Mouse (Mus musculus) megakaryocyte progenitor cell, adult 5-6 weeks (primary cell): ENCODE data around the gene Ly6g6c. TPM values are rescaled to one million over a fixed set of nuclear protein-coding genes. Genes with fewer than 3 reads are reported as not detected.
A peak's percentile ranks its signal among the peaks of the same experiment; 100 is the strongest.

Experiments
- ATAC-seq: replicated peaks from 2 replicates; pipeline ENCODE4 v1.8.0; 2016; ENCODE audit warnings: mild to moderate bottlenecking, moderate TSS enrichment, inconsistent platforms; ENCODE audit not compliant: poor library complexity
- total RNA-seq, 2 experiments: library from RNA; stranded (forward) in 1 of 2; stranded (reverse) in 1 of 2; fragments of 157-497, 149-512 nt in 1 of 2; fragments of 200-1000 nt in 1 of 2; gene quantifications; 2 replicates each; pipeline versions ENCODE4 v1.2.3 to v1.2.4; 2015 to 2017

The Ly6g6c gene
- not detected in 2 replicates for total RNA-seq (2015)
- total RNA-seq (2017), result not detected in 2 replicates

GRCm38 (mm10) chr17:35064951-35065947 lies at the start of gene Ly6g6c:
Gene Ly6g6c, plus strand, starts transcription at chr17:35065388.
- ATAC-seq, result peak; percentile 45

- peak; percentile 49 for ATAC-seq
Observed at GRCm38 (mm10) chr17:35016376-35016775, 48.8 kb upstream of the Ly6g6c start, which contains the start of gene Vwa7. Gene Vwa7, plus strand, starts transcription at chr17:35016579.

GRCm38 (mm10) chr17:35016791-35017705 lies 48.1 kb upstream of the Ly6g6c start:
- no peak for ATAC-seq

- ATAC-seq, result no peak
Observed at GRCm38 (mm10) chr17:35017706-35018030, 47.5 kb upstream of the Ly6g6c start.

- no peak for ATAC-seq
Observed at GRCm38 (mm10) chr17:35018171-35018570, 47.0 kb upstream of the Ly6g6c start.

DNA sequence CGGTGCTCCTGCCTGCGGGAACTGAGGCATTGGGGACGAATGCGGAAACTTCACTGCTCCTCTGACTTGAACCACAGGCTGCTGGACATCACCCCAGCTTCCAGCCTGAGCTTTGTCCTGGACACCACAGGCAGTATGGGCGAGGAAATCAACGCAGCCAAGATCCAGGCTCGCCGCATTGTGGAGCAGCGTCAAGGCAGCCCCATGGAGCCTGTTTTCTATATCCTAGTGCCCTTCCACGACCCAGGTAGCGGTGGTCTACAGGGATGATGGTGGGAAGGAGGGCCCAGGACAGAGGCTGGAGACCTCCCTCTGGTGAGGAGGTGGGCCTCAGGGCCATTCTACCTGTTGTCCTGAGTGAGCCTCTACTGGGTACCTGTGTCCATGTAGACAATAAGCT lies 45.3 kb upstream of the Ly6g6c start:
- no peak for ATAC-seq

- ATAC-seq, result no peak
Observed at GRCm38 (mm10) chr17:35020551-35020950, 44.6 kb upstream of the Ly6g6c start.

GRCm38 (mm10) chr17:35021163-35021808 lies 43.9 kb upstream of the Ly6g6c start:
- ATAC-seq, result peak; percentile 64

- peak; percentile 74 for ATAC-seq
Observed at GRCm38 (mm10) chr17:35021842-35022477, 43.2 kb upstream of the Ly6g6c start.

DNA sequence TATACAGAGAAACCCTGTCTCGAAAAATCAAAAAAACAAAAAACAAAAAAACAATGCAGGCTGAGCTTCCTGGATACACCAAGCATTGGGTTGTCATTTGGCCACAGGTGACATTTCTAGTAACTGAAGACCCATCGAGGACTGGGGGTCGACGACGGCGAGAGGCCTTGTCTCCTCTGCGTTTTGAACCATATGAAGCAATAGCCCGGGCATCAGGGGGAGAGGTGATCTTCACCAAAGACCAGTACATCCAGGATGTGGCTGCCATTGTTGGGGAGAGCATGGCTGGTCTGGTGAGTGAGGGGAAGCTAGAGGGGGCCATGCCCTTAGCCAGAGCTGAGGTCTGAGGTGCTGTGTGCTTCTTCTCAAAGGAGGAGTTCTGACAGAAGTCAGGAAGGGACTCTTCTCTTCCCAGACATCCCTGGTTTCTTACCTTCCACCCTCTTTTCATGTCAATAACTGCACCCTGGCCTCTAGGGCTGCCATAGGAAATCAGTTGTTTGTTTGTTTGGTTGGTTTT lies 42.6 kb upstream of the Ly6g6c start:
- ATAC-seq, result no peak

DNA sequence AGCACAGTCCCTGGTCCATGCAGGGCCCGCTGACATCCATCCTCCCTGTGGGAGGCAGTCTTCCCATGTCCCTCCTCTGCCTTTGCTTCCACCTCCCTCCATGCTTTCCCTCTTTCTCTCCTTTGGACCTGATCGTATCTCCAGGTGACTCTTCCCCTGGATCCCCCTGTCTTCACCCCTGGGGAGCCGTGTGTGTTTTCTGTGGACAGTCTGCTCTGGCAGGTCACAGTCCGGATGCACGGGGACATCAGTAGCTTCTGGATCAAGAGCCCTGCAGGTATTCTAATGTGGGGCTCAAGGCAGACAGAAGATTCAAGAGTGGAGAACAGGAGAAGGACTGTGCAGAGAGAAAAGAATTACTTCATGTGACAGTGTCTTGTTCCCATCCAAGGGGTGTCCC lies 42.0 kb upstream of the Ly6g6c start:
- ATAC-seq, result no peak

- no peak; the same call in 1 of the 2 replicates for ATAC-seq
Observed at GRCm38 (mm10) chr17:35023756-35024155, 41.4 kb upstream of the Ly6g6c start.

GRCm38 (mm10) chr17:35024261-35024660 lies 40.9 kb upstream of the Ly6g6c start:
- ATAC-seq, result no peak

DNA sequence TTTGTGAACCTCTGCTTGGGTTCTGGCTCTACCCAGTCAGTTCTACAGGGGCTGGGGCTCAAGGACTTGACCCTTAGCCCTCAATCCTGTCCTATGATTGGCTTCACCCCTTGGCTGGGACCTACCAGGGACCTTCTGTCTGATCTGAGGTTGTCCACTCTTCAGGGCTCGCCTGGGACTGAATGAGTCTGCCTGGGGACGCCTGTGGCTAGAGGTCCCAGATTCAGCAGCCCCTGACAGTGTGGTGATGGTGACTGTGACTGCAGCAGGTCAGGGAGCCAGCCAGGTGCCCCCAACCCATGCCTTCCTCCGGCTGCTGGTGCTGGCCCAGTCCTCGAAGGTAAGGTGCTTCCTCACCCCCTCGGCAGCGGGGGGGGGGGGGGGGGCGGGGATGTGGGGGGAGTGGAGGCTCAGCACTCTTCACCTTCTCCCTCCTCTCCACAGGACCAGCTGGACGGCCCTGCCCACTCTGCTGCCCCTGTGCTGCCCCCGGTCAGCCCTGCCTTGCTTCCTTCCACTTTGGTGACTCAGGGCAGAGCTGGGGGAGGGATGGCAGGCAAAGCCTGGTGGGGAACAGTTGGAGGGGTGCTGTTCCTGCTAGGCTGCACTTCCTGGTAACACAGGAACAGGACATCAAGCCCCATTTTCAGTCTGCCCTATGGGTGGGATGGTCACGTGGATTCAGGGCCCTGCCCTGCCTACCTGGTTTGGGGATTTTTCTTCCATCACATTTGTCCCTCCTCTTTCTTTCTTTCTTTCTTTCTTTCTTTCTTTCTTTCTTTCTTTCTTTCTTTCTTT lies 40.3 kb upstream of the Ly6g6c start:
- no peak for ATAC-seq

DNA sequence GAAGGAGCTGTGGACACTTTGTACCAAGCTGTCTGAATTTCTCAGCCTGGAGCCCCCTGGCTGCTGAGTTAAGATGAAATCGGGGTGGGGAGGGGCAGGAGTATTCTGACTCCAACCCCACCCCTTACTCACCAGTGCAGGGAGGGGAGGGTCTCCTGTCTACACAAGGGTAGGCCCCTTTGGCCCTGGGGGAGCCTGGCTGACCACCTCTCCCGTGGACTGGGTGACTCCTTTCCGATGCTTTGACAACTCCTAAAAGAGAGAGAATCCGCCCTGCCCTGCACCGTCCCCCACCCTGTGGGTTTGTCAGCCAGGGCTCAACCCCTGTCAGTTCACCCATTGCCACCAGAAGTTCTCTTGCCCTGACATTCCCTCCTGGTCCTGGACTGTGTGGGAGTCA lies 39.0 kb upstream of the Ly6g6c start:
- no peak for ATAC-seq

DNA sequence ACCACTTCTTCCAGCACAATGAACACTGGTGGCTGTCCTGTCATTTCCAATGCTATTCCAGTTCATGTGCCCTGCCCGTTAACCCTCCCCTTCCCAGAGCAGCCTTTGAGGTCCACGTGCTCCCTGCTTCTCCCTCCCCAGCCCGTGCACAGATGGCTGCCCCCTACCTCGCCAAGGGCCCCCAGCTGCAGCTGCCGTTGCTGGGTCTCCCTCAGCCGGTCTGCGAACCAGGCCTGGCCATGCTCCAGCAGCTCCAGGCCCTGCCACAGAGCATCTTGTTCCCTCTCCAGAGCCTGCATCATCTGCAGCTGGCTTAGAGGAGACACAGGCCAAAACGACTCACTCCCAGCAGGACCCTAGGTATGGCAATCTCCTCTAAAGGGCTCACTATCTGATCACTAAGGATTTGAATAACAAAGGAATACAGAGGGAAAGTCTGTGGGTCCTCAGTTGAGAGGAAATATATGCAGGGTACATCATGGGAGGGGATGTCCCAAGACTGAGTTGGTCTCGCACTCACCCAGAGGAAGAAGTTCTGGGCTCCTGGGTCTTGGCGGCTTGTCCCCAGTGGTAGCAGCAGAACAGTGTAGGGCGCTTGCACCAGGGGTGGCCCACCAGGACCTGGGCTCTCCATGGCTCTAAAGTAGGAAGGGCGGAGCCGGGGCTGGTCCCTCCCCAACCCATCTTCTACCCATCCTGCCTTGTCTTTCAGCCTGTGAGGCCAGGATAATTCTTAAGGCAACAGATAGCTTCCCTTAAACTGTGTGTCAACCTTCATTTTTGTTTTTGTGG lies 37.7 kb upstream of the Ly6g6c start, which contains the start of gene Sapcd1:
TSS of gene Sapcd1 (minus strand) at position 740 of the 792 bp plus-strand sequence.
- peak; percentile 9; the same call in 1 of the 2 replicates for ATAC-seq

- no peak for ATAC-seq
Observed at GRCm38 (mm10) chr17:35028315-35028714, 36.9 kb upstream of the Ly6g6c start.
